Comparison of ENCODE assay signal across 9 mouse cellular contexts in genomic region chr11:116807938-116808606, GRCm38 (mm10). TPM values are rescaled to one million over a fixed set of nuclear protein-coding genes. Genes with fewer than 3 reads are reported as not detected.
A peak's percentile ranks its signal among the peaks of the same experiment; 100 is the strongest.
DNase-seq lines count a peak whose midpoint lies in the region; ATAC-seq and TF ChIP-seq lines count a peak whose summit lies in the region.
"Had no signal": no experiment of that assay in that cellular context is flagged by ENCODE, and none has a peak within 500 bp of the region (broad histone marks: within the 10 kb centered on the region; RNA-seq: fewer than 3 reads in every experiment).

No protein-coding gene starts in this region.

- 21% methylated on average over 7 of the region's 7 CpGs for WGBS in heart, embryonic 14.5 days
- 17% methylated on average over 7 of the region's 7 CpGs for WGBS in lung, adult 2 months

- peak; percentile 85 for TF ChIP-seq CTCF in ES-Bruce4 (IDR thresholded peaks at IDR 0.05; ENCODE audit: low read depth, low read length)
- TF ChIP-seq CTCF in brain, embryonic 14.5 days (IDR thresholded peaks at IDR 0.05; ENCODE audit: borderline replicate concordance, extremely low read depth, insufficient read depth, insufficient read length), result peak; percentile 93
- TF ChIP-seq CTCF in lung, adult 2 months (IDR thresholded peaks at IDR 0.05; ENCODE audit: insufficient read depth, low read length), result peak; percentile 91

- DNase-seq in brain, embryonic 14.5 days (ENCODE audit: low read depth), result peak; percentile 89
- peak; percentile 73 for DNase-seq in fibroblast of lung, adult 2 months (ENCODE audit: low read depth)
- DNase-seq in kidney, postnatal 4 days, result peak; percentile 90 to 93
- peak; percentile 82 for DNase-seq in lung, adult 2 months
- DNase-seq in ovary, adult 18-20 months (ENCODE audit: low spot score), result peak; percentile 71
- peak; percentile 84 for DNase-seq in thymus, postnatal 14 days

- H3K9me3 ChIP-seq in ES-Bruce4 (replicated peaks; ENCODE audit: control insufficient read depth, insufficient read depth, low read length, poor library complexity, severe bottlenecking), result no peaks in the 10 kb centered on the region
- H3K9me3 ChIP-seq in heart, embryonic 14.5 days (ENCODE audit: control insufficient read depth, low read length), result no peaks in the 10 kb centered on the region

- TF ChIP-seq EP300 in ES-Bruce4 (IDR thresholded peaks at IDR 0.05; ENCODE audit: insufficient read depth, low read depth, low read length), result no peak

- no peak overlapping the region for H3K9ac ChIP-seq in ES-Bruce4 (ENCODE audit: low read depth, poor library complexity, severe bottlenecking)
- H3K9ac ChIP-seq in heart, embryonic 14.5 days (ENCODE audit: low read length), result peak overlapping the region; percentile 42

- no peaks in the 10 kb centered on the region for H3K36me3 ChIP-seq in ES-Bruce4 (ENCODE audit: control insufficient read depth, insufficient read depth, low read length, poor library complexity, severe bottlenecking)
- H3K36me3 ChIP-seq in heart, embryonic 14.5 days (ENCODE audit: control insufficient read depth, insufficient read depth, low read length), result peaks cover 9% of the 10 kb centered on the region

- H3K27ac ChIP-seq in ES-Bruce4 (ENCODE audit: insufficient read depth, low read length), result no peak overlapping the region
- peak overlapping the region; percentile 58 to 61 for H3K27ac ChIP-seq in heart, embryonic 14.5 days (replicated peaks in 1 of 2; ENCODE audit: control insufficient read depth in 1 of 2, insufficient read depth in 1 of 2, low read depth in 2 of 2, low read length in 2 of 2)

- ATAC-seq in heart, embryonic 14.5 days (ENCODE audit: insufficient number of reproducible peaks, insufficient read depth, low FRiP score, low read depth), result no peak

- H3K4me2 ChIP-seq in heart, embryonic 14.5 days (ENCODE audit: low read length), result no peak overlapping the region

- no peak for TF ChIP-seq POLR2A in ES-Bruce4 (IDR thresholded peaks at IDR 0.05; ENCODE audit: insufficient read depth, low read length)
- TF ChIP-seq POLR2A in brain, embryonic 14.5 days (IDR thresholded peaks at IDR 0.05; ENCODE audit: borderline replicate concordance, extremely low read depth, insufficient read depth, insufficient read length, poor library complexity, severe bottlenecking), result no peak
- no peak for TF ChIP-seq POLR2A in lung, adult 2 months (IDR thresholded peaks at IDR 0.05; ENCODE audit: borderline replicate concordance, extremely low read depth, low read depth, low read length)

- H3K4me1 ChIP-seq in ES-Bruce4 (ENCODE audit: control insufficient read depth, insufficient read depth, low read length), result peaks cover 2% of the 10 kb centered on the region
- H3K4me1 ChIP-seq in heart, embryonic 14.5 days (ENCODE audit: control insufficient read depth in 2 of 2, insufficient read depth in 2 of 2, low read length in 2 of 2), result peaks cover 15 to 28% of the 10 kb centered on the region in 2 experiments
- peaks cover 8% of the 10 kb centered on the region for H3K4me1 ChIP-seq in lung, adult 2 months (ENCODE audit: control insufficient read depth, insufficient read depth, low read length)

- H3K27me3 ChIP-seq in ES-Bruce4 (ENCODE audit: control insufficient read depth, insufficient read depth, low read length, poor library complexity, severe bottlenecking), result no peaks in the 10 kb centered on the region
- no peaks in the 10 kb centered on the region; the same call in 1 of the 2 replicates for H3K27me3 ChIP-seq in heart, embryonic 14.5 days (ENCODE audit: control insufficient read depth, insufficient read depth, low read length)

- H3K4me3 ChIP-seq in ES-Bruce4 (ENCODE audit: low read depth, low read length), result no peak overlapping the region
- no peak overlapping the region for H3K4me3 ChIP-seq in heart, embryonic 14.5 days (ENCODE audit: control insufficient read depth in 1 of 2, insufficient read depth in 1 of 2, low read depth in 1 of 2, low read length in 2 of 2)
- no peak overlapping the region for H3K4me3 ChIP-seq in lung, adult 2 months (replicated peaks; ENCODE audit: extremely low read depth, low read depth, low read length)

RNA-seq across cellular contexts. Expression of gene Mxra7, which starts 19.8 kb away (rescaled TPM):
- polyA plus RNA-seq in ES-Bruce4 (2011; ENCODE audit: insufficient read depth, insufficient read length, low read depth, missing spikeins), result 20.4 and 22.1 TPM in 2 replicates
- polyA plus RNA-seq in brain, embryonic 14.5 days (2012; rRNA removed), result 14.2 and 30.5 TPM in 2 replicates
- polyA plus RNA-seq in heart, embryonic 14.5 days (2014; fragmentation: Nextera tagmentation; extraction: Ambion mirVana), result 15.0 and 16.7 TPM in 2 replicates
- polyA plus RNA-seq in lung, adult 2 months (2012; rRNA removed), result 70.1 and 172 TPM in 2 replicates

RNA-seq across cellular contexts. Expression of gene St6galnac1, which starts 32.8 kb away (rescaled TPM):
- not detected in 2 replicates for polyA plus RNA-seq in ES-Bruce4 (2011; ENCODE audit: insufficient read depth, insufficient read length, low read depth, missing spikeins)
- polyA plus RNA-seq in brain, embryonic 14.5 days (2012; rRNA removed), result not detected in 2 replicates
- polyA plus RNA-seq in heart, embryonic 14.5 days (2014; fragmentation: Nextera tagmentation; extraction: Ambion mirVana), result not detected in 2 replicates
- 0.26 and 0.28 TPM in 2 replicates for polyA plus RNA-seq in lung, adult 2 months (2012; rRNA removed)
- polyA plus RNA-seq: liver, embryonic 16.5 days had no signal

RNA-seq across cellular contexts. Expression of gene Mettl23, which starts 35.0 kb away (rescaled TPM):
- polyA plus RNA-seq in ES-Bruce4 (2011; ENCODE audit: insufficient read depth, insufficient read length, low read depth, missing spikeins), result 27.5 TPM in 2 replicates
- polyA plus RNA-seq in brain, embryonic 14.5 days (2012; rRNA removed), result 44.6 and 67.6 TPM in 2 replicates
- 70.9 and 79.2 TPM in 2 replicates for polyA plus RNA-seq in heart, embryonic 14.5 days (2014; fragmentation: Nextera tagmentation; extraction: Ambion mirVana)
- polyA plus RNA-seq in lung, adult 2 months (2012; rRNA removed), result 26.2 and 26.4 TPM in 2 replicates

RNA-seq across cellular contexts. Expression of gene Jmjd6, which starts 35.2 kb away (rescaled TPM):
- 45.6 and 49.0 TPM in 2 replicates for polyA plus RNA-seq in ES-Bruce4 (2011; ENCODE audit: insufficient read depth, insufficient read length, low read depth, missing spikeins)
- 34.9 and 44.1 TPM in 2 replicates for polyA plus RNA-seq in brain, embryonic 14.5 days (2012; rRNA removed)
- polyA plus RNA-seq in heart, embryonic 14.5 days (2014; fragmentation: Nextera tagmentation; extraction: Ambion mirVana), result 59.0 and 63.7 TPM in 2 replicates
- polyA plus RNA-seq in lung, adult 2 months (2012; rRNA removed), result 23.8 and 26.8 TPM in 2 replicates

RNA-seq across cellular contexts. Expression of gene Mfsd11, which starts 44.2 kb away (rescaled TPM):
- 14.6 and 15.1 TPM in 2 replicates for polyA plus RNA-seq in ES-Bruce4 (2011; ENCODE audit: insufficient read depth, insufficient read length, low read depth, missing spikeins)
- polyA plus RNA-seq in brain, embryonic 14.5 days (2012; rRNA removed), result 36.4 and 40.6 TPM in 2 replicates
- 31.9 and 39.7 TPM in 2 replicates for polyA plus RNA-seq in heart, embryonic 14.5 days (2014; fragmentation: Nextera tagmentation; extraction: Ambion mirVana)
- polyA plus RNA-seq in lung, adult 2 months (2012; rRNA removed), result 22.3 and 22.5 TPM in 2 replicates
